Mouse (Mus musculus) naive thymus-derived CD4-positive, alpha-beta T cell, adult 2 months (primary cell): ENCODE measurements around the gene Hoxa9.

Experiments used
- DNase-seq: peaks from one replicate; pipeline ENCODE4 v3.0.0-alpha.2; 2011; ENCODE audit warnings: low read depth

The Hoxa9 gene

DNA sequence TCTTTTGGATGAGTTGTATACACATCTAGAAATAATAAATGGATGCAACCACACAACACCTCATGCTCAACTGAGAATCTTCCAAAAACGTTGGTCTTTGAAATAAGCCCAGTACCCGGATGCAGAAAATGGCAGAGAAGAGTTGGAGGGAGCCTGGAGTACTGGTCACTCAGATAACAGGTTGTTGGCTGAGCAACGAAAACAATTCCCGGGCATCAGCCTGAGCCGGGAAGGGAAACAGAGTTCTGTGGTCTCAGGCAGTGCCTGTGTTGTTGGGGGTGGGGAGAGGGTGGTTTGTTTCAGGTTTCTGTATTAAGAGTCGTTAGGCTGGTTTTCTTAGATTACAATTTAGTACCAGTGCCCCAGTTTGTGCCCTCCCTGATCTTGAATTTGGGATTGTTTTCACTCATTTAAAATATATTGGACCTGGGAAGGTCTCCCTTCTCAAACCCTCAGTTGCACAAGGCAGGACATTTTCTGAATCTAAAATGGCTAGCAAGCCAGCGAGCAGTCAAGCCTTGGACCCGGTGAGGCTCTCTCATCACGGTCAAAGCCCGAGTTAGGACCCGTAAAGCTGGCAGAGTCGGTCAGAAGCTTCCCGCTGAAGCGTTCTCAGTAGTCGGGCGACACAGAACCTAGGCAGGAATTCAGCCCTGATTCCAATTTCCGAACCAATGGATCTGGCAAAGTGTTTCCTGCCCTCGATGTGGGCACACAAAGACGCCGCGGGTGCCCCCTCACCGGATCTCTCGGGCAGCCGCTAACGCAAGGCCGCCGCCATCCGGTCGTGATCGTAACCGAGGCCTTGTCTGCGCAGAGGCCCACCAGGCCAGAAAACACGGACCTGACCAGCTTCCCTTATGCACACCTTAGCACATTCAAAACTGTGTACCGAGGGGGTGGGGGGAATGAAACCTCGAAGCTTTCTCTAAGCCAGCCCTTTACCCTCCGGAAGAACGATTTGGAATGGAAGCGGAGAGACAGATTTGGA lies 2.1 kb downstream of the Hoxa9 start:
- peak; percentile 40 for DNase-seq

DNA sequence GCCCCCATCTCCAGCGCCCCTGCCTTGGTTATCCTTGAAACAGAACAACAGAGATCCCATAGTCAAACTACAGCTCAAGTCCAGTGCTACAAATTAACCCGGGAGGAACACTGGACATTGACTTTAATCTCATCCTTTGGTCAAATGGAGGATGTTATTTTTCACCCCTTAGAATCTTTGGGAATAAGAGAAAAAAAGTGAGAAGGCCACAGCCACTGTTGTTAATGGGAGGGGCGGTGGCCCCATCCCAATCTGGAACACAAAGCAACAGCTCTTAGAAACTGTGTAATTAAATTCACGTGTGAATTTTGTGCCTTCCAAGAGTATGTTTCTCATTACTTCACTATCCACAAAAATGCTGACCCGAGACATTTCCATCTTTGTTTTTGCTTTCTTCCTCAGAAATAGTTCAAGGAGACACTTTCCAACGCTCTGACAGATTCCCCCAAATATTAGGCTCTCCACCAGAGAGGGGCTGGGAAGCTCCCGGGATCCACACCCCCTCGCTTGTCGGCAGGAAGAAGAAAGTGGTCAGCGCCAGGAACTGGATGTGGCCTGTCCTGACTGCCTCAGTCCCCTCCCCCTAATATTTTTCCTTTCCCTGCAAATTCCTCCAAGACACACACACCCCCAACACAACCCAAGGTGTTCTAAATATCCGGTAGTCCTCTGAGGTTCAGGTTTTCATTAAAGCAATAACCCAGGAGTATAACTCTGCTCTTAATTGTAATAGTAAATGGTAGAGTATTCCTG lies 3.2 kb downstream of the Hoxa9 start:
- no peak for DNase-seq

DNA sequence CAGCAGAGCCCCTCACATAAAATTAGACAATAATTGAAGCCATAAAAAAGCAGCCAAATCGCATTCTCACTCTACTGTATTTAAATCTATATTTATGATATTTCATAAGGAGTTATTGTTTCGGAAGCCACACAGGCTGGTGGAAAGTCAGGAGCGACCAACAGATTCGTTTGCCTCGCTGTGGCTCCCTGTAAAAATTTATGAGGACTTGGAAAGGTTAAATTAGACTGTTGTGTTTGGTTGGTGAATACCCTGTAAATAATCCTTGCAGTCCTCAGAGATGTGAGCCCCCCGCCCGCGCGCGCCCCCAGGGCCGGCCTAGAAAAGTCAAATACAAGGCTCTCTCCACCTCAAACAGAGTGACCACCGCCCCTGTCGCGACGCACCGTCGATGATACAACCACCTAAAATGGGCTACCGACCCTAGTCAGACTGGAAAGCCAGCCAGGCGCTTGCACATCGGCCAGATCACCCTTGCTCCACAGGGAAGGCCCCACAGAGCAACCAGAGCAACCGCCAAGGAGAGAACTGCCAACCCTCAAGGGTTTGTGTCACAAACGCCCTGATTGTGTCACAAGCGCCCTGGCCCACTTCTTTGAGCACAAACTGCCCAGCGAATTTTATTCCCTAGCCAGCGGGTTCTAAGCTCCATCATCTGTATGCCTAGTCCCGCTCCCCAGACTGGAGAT lies 4.2 kb downstream of the Hoxa9 start:
- DNase-seq, result peak; percentile 12

DNA sequence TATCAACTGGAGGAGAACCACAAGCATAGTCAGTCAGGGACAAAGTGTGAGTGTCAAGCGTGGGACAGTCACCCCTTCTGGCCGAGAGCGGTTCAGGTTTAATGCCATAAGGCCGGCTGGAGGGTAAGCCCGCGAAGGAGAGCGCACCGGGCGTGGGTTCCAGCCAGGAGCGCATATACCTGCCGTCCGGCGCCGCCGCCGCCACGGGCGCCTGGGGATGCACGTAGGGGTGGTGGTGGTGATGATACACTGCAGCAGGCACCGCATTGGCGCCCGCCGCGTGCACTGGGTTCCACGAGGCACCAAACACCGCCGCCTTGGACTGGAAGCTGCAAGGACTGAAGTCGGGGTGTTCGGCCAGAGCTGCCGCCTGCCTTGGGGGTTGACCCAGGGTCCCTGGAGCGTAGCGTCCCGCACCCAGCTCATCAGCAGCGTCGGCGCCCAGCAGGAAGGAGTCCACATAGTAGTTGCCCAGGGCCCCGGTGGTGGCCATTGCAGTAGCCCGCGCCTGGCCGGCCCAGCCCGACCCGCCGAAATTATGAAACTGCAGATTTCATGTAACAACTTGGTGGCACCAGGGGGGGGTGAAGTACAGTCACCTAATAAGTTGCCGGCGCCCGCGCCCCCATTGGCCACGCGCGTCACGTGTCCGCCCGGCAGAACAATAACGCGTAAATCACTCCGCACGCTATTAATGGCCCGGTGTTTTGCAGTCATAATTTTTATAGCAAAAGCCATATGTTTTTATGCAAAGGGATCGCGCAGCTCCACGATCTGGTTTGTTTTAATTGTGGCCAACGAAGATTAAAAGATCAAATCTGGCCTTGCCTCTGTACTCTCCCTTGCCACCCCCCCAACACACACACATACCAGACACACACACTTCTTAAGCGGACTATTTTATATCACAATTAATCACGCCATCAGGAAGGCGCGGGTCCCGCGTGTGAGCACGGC lies 5.0 kb downstream of the Hoxa9 start:
- DNase-seq, result peak; percentile 23

DNA sequence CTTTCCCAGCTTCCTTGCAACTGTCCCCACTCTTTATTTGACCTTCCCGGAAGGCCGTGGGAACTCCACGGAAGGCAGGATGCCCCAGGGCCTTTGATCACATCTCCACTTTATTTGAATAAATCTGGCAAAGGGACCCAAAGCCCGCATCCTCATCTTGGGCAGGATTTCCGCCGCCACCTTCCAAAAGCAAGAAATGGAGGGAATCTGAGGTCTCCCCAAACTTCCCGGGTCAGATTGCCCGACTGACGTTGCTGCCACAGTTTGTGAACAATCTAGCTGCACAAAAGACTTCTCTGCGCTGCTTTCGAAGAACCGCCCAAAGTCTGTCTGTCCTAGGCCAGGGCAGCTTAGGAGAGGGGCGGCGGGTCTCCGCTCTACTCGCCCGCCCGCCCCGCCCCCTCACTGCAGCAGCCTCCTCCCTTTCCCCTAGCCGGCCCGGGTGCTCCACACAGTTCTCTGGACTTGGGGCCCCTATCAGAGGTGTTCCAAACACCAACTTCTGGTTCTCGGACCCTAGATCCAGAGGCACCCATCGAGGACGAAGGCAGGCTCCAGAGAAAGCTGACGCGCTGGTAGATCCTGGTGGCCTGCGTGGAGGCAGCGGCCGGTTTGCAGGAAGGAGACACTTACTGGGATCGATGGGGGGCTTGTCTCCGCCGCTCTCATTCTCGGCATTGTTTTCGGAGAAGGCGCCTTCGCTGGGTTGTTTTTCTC lies 5.8 kb downstream of the Hoxa9 start:
- peak; percentile 15 for DNase-seq

DNA sequence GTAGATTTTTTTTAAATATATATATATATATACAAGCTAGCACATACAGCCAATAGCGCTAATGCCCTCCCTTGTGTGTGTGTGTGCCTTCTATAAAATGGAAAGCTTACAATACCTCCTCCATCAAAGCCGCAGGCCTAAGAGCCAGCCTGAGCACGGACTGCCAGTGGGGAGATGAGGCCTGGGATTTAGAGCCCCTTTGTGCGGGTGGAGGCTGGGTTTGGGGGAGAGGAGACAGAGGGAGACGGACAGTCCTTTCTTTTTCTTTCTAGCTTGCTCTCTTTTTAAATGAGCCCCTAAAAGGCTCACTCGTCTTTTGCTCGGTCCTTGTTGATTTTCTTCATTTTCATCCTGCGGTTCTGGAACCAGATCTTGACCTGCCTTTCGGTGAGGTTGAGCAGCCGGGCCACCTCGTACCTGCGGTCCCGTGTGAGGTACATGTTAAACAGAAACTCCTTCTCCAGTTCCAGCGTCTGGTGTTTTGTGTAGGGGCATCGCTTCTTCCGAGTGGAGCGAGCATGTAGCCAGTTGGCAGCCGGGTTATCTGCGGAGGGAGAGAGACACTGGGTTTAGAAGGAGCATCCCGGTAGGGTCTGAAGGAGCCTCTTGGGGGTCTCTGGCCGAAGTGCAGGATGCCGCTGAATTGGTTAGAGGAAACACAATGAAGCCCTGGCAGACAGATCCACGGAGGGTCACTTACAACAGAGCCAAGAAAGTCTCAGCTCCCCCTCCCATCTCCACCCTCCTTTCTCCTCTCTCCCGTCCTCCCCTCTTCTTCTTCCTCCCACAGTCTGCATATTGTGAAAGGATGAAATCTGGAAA lies 6.7 kb downstream of the Hoxa9 start:
- peak; percentile 14 for DNase-seq

DNA sequence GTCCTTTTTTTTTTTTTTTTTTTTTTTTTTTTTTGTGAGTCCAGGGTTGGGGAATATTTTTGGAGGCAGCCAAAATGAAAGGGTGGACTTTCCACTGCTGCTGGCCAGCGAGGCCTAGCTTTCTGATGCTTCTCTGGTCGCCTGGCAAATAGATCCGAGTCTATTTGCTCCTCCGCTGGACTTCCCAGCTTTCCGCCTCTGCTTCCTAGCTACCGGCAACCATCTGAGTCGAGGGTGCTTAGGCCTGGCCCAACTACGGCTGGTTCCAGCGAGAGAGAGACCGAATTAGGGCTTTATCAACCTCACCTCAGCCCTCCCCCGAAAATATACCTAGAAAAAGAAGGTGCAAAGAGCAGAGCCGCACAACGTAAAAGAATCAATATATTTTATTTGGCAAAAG lies 8.2 kb downstream of the Hoxa9 start:
- DNase-seq, result peak; percentile 4

DNA sequence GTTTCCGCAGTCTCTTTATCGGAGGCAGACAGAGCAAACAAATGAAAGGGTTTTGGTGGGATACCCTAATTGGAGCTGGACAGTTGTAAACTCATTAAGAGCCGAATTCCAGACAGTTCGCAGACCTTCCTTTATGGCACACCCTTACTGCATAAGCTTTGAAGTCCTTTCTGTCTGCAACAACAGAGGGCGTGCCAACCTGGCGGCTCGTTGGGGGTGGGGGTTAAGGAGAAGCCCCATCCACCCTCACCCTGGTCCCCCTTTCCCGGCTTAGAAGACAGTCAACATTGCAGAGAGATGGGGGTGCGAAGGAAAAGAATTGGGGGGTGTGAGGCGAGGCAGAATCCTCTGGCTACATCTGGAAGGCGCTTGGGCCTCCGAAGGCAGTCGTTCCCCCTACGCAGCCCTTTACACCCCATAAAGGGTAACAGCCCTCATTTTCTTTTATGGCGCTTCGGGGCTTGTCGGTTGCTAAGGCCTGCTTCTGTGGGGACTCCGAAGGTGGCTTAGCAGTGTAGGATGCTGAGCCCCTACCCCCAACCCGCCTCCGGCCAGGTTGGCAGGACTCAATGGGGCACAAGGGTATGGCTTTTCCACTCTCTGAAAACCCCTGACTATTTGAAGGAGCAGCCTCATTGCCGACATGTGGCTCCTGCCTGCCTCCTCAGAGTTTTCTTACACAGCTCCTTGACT lies 8.8 kb downstream of the Hoxa9 start:
- peak; percentile 28 for DNase-seq

DNA sequence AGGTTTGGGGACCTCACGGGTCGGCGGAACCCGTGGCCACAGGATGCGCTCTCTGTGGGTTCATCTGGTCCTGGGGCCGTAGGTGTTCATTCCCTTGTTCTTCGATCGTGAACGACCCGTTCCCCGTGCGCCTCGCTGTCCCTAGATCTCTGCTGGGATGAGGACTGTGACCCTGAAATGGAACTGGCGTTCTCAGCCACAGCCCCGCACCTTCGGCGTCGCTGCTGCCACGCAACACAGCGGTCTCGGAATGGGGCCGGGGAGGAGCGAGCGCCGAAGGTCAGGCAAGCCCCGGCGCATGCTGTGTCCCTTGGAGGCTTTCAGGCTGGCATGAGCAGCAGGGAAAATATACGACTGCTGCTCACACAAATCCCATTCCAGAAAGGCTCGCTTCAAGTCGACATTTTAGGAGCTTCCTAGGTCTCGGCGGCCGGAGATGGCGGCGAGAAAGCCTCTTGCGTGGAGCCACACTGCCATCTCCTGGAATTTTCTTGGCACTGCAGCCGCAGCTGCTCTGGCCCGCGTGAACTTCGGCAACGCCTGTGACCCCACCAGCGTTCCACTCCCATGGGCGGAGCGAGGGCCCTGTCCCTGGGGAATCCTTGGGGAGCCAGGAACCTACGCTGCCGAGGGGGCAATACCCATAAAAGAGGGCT lies 9.4 kb downstream of the Hoxa9 start, which contains the start of gene Hoxa7:
Gene Hoxa7 (minus strand): TSS at position 518 of the 656 bp plus-strand sequence.
- peak; percentile 91 for DNase-seq

DNA sequence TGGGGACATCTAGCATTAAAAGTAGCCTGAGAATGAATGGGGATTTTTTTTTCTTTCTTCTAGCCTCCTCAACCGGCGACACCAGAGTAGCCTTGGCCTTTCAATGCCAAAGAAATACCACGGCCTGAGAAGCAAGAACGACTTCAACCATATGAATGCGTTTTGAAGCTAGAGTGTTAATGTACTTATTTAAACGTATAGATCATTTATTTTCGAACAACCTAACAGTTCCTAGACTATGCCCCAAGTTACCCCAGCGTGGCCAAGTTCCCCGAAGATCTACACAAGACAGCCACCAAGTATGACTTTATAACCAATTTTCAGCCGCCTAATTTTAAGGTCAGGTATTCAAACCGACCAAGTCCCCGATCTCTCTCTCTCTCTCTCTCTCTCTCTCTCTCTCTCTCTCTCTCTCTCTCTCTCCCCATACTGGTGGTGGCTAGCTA lies 10.0 kb downstream of the Hoxa9 start:
- DNase-seq, result peak; percentile 55

DNA sequence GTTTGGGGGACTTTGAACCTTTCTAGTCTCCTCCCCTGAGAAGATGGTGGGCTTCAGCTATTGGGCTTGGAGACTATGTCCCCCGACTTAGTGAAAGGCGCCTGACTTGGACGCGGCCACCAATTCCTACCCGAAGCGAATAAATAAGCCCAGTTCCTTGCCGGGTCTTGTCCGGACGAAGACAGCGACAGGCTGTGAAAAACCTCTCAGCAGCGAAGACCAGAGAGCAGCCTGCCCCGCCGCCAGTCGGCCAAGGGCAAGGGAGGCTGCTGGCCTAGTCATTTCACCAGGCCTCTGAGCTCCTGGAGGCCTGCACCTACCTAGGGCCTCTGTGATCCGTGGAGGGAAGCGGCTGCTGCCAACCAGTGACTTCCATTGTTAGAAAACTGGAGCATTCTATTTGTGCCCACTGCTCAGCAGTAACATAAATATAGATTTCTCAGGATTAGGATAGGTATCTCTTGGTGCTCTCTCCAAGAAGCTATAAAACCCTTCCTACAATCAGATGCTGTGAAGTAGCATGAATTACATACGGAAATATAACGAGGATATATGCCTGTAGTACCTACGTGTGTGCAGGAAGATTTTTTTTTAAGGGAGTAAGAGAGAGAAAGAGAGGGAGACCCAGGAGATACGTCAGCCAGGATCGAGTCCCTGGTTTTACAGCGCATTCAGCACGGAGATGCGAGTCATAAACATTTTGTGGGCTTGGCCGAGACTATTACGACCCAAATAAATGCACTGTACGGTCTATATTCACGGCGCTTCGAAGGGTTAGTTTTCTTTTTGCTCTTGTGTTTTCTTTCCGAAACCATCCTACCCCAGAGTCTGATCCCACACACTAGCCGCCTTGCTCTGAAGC lies 10.7 kb downstream of the Hoxa9 start:
- DNase-seq, result peak; percentile 41

DNA sequence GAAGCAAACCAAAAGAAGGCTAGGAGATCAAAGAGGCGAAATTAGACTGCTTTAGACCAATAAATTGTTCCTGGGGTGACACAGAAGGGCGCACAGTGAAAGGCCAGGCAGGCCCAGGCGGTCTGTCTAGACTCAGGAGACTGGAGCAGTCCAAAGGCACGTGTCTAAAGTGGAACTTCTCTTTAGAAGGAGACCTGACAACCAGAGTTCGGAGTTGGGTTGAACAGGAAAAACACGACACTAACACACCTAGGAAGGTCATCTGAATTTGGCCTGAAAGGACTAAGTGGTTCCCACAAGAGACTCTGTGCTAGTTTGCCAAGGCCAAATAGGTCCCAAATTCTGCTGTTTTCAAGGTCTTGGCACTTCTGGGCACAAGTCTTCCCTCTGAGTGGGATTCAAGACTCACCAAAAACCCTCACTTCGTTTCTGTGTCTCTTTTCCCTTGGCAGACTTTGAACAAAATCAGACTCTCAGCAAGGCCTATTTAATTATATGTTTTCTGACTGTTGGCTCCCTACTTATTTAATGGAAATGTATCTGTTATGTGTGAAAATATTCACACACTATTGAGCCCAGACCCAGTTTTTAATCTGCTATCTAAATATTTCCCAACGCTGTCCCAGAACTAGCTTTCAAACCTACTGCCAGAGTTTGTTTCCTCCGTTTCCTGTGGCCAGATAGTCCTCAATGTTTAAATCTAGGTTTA lies 11.5 kb downstream of the Hoxa9 start:
- DNase-seq, result peak; percentile 20

DNA sequence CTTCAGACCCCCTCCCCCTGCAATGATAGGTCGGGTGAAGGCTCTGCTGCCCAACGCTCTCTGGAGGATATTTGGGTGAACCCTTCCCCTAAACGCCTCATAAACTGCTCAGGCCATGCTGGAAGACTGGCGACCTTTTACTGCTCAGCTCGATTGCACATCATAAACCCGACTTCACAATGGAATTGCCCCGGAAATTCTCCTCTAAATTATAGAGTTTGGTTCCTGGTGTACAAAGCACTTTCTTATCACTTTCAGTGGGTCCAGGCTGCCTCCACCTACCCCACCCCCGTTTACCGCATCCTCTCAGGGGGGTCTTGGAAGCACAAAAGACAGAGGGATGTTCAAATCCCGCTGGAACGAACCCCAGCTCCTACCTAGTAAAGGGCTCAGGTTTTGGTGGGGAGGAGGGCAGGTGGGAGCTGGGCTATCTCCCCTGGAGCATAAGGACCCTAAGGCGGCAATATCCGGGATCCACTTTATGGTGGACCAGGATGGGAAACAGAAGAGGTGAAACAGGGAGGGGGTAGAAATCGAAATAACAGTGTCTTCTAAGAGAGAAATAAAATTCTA lies 12.2 kb downstream of the Hoxa9 start:
- peak; percentile 7 for DNase-seq

DNA sequence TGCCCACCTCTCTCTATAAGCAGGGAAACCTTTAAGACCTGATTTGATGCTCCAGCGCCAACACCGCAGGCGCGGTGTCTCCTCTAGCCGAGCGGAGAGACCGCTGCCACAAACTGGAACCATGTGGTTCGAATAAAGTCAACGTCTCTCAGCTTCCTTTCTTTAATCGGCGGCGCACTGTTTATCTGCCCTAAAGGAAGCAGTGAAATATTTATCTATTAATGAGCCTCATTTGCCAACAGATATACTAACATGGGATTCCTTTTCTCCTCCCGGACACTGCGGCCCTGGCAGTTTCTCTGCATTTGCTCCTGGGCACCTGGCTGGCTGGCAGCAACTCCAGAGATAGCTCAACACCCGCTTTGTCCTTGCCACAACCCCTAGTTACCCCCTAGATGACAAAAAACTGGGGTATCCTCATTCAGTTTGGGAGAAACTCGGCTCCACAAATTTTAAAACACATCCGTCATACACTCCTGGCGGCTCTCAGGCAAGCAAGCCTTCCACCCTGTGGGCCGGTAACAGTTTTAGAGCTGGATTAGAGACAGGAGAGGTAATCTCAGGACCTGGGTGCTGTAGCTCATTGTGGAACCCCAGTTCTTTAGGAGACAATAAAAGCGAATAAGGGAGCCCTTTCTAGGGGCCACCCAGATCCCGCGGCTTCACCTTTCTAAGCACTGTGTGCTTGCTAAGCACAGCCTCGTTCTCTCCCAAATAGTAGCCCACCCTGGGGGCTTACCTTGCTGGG lies 12.8 kb downstream of the Hoxa9 start:
- DNase-seq, result peak; percentile 50

DNA sequence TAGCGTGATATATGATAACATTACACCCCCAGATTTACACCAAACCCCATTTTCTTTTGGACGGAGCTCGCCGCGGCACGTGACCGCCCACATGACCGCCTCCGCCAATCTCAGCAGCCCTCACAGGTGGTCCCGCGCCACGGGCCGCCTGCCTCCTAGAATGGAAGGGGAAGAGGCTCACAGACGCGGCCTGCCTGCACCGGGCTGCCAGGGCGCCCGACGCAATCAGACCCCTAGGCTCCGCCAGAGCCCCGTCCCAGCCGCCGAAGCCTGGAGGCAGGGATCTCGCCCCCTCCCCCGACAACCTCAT lies 13.5 kb downstream of the Hoxa9 start:
- DNase-seq, result peak; percentile 71
